Mouse (Mus musculus) lung, postnatal 0 days (tissue): Measurements from ENCODE around the gene Mup21. TPM values are rescaled to one million over a fixed set of nuclear protein-coding genes. Genes with fewer than 3 reads are reported as not detected.
A peak's percentile ranks its signal among the peaks of the same experiment; 100 is the strongest.
"Not testable (repeated sequence)": the region's sequence is repeated elsewhere in the genome, so short reads cannot be mapped to it uniquely, and the experiment has no call there.

Experiments used
- ATAC-seq: fragments of 200-750 bp; cut with Nextera tagmentation; 2 replicates; pipeline ENCODE4 v1.8.0; 2017; ENCODE audit warnings: moderate library complexity
- DNase-seq: peaks from one replicate; pipeline ENCODE4 v3.0.0-alpha.2; 2016; ENCODE audit warnings: low spot score
- H3K27ac ChIP-seq: fragments of 300-500 bp; sonication (generic); 2 replicates; pipeline ENCODE4 v1.5.1; 2014; ENCODE audit warnings: antibody characterized with exemption, mild to moderate bottlenecking, low read length, mixed read lengths
- H3K27me3 ChIP-seq: fragments of 300-500 bp; sonication (generic); replicated peaks from 2 replicates; pipeline ENCODE4 v1.6.1; 2014; ENCODE audit warnings: low read length, mixed read lengths; ENCODE audit not compliant: insufficient read depth
- H3K36me3 ChIP-seq: fragments of 300-500 bp; sonication (generic); 2 replicates; pipeline ENCODE4 v1.6.1; 2014; ENCODE audit warnings: low read length, mixed read lengths; ENCODE audit not compliant: insufficient read depth
- H3K4me1 ChIP-seq: fragments of 300-500 bp; sonication (generic); 2 replicates; pipeline ENCODE4 v1.6.1; 2014; ENCODE audit warnings: antibody characterized with exemption, low read depth, low read length, mixed read lengths; ENCODE audit not compliant: insufficient read depth
- H3K4me2 ChIP-seq: fragments of 300-500 bp; sonication (generic); replicated peaks from 2 replicates; pipeline ENCODE4 v1.6.1; 2014; ENCODE audit warnings: low read depth, mild to moderate bottlenecking, low read length, moderate library complexity, mixed read lengths
- H3K4me3 ChIP-seq: fragments of 300-500 bp; sonication (generic); 2 replicates; pipeline ENCODE4 v1.5.1; 2014; ENCODE audit warnings: low read depth, low read length
- H3K9ac ChIP-seq: fragments of 300-500 bp; sonication (generic); replicated peaks from 2 replicates; pipeline ENCODE4 v1.6.1; 2014; ENCODE audit warnings: low read depth, mild to moderate bottlenecking
- H3K9me3 ChIP-seq: fragments of 300-500 bp; sonication (generic); 2 replicates; pipeline ENCODE4 v1.6.1; 2016; ENCODE audit warnings: low read length, mixed read lengths
- CTCF ChIP-seq: IDR thresholded peaks from 2 replicates; pipeline ENCODE4 v1.5.1; 2016; ENCODE audit warnings: antibody characterized with exemption, mild to moderate bottlenecking
- EP300 ChIP-seq: IDR thresholded peaks from 2 replicates; pipeline ENCODE4 v1.6.1; 2016; ENCODE audit warnings: antibody characterized with exemption, mild to moderate bottlenecking, control low read depth
- WGBS: fragments of 180-500 bp; shearing (Covaris S2); extraction: QIAGEN DNeasy Blood & Tissue Kit; methylation state at CpG from one replicate; pipeline ENCODE4 v1.1.7; 2014; 5-methylcytosine and 5-hydroxymethylcytosine counted together
- polyA plus RNA-seq: library from polyadenylated mRNA; unstranded; fragments of >200 nt; fragmentation: Nextera tagmentation; extraction: Ambion mirVana; gene quantifications from 2 replicates; pipeline ENCODE4 v1.2.1, GENCODE M21; 2015

The Mup21 gene
- polyA plus RNA-seq, 1 experiment from 2014 or later: not detected

- Histone ChIP-seq H3K4me2 (no peak overlapping the region), H3K9me3 (no peaks in the 10 kb centered on the region), H3K36me3 (no peaks in the 10 kb centered on the region), H3K4me3 (no peak overlapping the region), H3K4me1 (no peaks in the 10 kb centered on the region), H3K9ac (no peak overlapping the region), H3K27ac (no peak overlapping the region), H3K27me3 (no peaks in the 10 kb centered on the region)
- DNase-seq: no peak
- ATAC-seq: no peak
- TF ChIP-seq EP300: no peak
- peak; percentile 45 for TF ChIP-seq CTCF
- 54% methylated on average over 7 of the region's 7 CpGs for WGBS
Observed at GRCm38 (mm10) chr4:62133706-62134105, 17.0 kb downstream of the Mup21 start.

GRCm38 (mm10) chr4:62103366-62103765 is 47.3 kb downstream of the Mup21 start:
- ATAC-seq, H3K9me3 ChIP-seq, H3K4me1 ChIP-seq, H3K4me2 ChIP-seq, H3K27me3 ChIP-seq, DNase-seq, H3K4me3 ChIP-seq, H3K9ac ChIP-seq, H3K27ac ChIP-seq, H3K36me3 ChIP-seq: not testable (repeated sequence)
- peak; percentile 58 for TF ChIP-seq CTCF
- no CpG with 5 or more reads among the region's 2 CpGs for WGBS

Other genes with a start within 250 kb of the Mup21 start
- gene Mup20, start 96.7 kb downstream of the Mup21 start, polyA plus RNA-seq: not detected in 2 replicates
- gene Mup3, start 63.5 kb downstream of the Mup21 start, polyA plus RNA-seq: not detected in 2 replicates
- 3.4 and 3.5 TPM in 2 replicates for gene Zfp37, start 80.2 kb upstream of the Mup21 start, polyA plus RNA-seq
- 25.5 and 29.0 TPM in 2 replicates for gene Slc31a2, start 111.7 kb upstream of the Mup21 start, polyA plus RNA-seq
- 23.2 and 23.6 TPM in 2 replicates for gene Fkbp15, start 209.7 kb upstream of the Mup21 start, polyA plus RNA-seq
- gene Slc31a1, start 209.9 kb upstream of the Mup21 start, polyA plus RNA-seq: 57.2 and 61.1 TPM in 2 replicates